Mouse (Mus musculus): ENCODE data around the gene Figla.

The Figla gene

DNA sequence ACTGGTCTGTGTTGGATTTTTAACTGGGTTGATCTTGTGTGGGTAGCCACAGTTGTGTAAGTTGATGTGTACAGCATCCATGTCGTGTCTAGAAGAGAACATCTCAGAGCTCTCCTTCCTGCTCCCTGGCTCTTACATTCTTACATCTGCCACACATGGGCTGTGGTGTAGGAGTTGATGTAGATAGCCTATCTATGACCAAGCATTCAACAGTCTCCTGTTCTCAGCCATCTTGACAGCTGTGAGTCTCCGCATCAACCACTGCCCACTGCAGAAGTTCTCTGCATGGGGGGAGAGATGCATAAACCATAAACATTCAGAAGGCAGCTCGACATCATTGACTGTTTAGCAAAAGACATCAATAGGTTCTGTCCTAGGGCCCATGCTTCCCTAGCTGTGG lies 53.9 kb downstream of the Figla start:
- DNase-seq (ENCODE audit: low read depth, low spot score) = no peak

GRCm38 (mm10) chr6:86070277-86070676 lies 54.3 kb downstream of the Figla start:
- no peak for DNase-seq (ENCODE audit: low read depth, low spot score)

Data from ES-CJ7 (cell line).